Mouse (Mus musculus) cerebellum, postnatal 14 days (tissue): ENCODE measurements at regions not wholly inside any gene's neighbourhood (a gene's known extent, or its start where the extent isn't known, plus 50 kb on each side); places are given as distances from the start of the nearest gene placed in this dataset.
A peak's percentile ranks its signal among the peaks of the same experiment; 100 is the strongest.

Experiments used
- DNase-seq, 2 experiments: peaks; one replicate each; pipeline ENCODE4 v3.0.0; 2021; ENCODE audit warnings: mixed read lengths in 2 of 2

DNA sequence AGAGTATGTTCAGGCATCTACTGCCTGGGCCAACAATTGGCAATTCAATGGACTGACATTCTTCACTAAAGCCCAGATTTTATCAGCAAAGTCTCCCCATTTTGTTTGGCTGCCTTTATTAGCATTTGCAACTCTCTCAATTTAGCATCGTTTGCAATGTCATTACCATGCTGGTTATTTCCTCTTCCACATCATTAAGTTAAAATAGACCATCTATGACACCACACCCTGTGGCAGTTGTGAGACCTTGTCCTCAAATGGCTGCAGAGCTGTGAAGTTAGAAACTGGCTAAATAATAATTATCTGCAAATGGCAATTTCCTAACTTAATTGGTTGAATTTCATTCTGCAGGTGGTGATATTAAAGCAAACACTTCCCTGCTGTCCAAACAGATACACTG lies 381.8 kb downstream of the H2al1n start:
- DNase-seq, result no peak

DNA sequence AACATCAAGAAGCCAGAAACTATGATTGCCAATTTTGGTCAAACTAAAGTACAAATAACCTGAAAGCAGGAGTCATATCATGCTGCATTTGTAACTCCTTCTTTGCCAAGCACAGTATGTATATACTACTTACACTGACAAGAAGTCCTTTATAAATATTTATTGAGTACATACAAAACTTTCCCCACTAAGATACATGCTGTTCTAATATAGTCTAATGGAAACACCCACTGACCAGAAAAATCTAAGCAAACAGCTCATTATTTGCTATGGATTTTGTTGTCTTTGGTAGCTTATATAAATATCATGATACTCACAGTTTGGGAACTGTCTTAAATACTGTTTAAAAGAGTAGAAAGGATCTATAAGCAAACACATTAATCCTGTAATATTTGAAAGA lies 385.9 kb downstream of the H2al1n start:
- no peak for DNase-seq

DNA sequence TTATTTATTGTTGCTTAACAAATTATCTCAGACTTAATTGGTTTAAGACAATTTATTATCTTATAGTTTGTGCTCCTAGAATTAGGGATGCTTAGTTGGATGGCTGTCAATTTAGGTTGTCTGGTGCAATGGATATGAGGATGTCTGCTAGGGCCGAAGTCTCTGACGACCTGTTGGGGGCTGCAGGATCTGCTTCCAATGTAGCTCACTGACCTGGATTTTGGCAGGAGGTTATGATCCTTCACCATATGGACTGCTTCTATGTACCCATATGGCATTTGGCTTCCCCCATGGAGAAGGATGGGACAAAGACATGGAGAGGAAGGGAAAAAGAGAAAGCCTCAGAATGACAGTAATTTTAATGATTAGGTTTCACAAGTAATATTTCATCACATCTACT lies 391.0 kb downstream of the H2al1n start:
- peak; percentile 44 to 59 for DNase-seq

- peak; percentile 42 to 75 for DNase-seq
Observed at GRCm38 (mm10) chrX:14609196-14609595, 398.2 kb downstream of the H2al1n start.

DNA sequence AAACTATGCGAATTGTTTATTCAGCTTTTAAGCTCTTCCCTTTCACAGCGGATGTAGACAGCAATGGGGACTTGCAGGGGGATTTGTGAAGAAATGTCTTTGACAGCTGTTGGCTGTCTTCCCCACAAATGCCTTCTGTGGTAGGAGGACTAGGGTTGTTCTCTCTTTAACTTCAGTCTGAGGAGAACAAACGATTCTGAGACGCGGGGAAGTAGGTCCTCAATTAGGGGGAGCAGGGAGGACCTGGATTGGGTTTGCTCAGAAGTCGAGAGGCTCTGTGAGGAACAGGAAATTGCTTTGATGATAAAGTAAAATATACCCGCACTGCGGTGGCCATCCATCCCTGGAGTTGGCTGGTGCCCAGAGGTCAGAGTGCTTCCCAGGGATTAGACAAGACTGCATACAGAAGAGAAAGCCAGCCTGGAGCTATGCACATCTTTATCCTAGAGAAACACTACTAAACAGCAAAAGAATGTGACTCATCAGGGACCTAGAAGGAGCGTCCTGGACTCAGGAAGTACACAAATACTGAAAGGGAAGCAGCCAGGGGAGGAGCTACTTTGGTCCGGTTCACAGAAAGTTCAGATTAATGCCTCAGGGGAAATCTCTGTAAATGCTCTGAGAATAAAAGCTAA lies 417.4 kb downstream of the H2al1n start:
- DNase-seq, result peak; percentile 20 to 33

GRCm38 (mm10) chrX:14639378-14639777 lies 428.4 kb downstream of the H2al1n start:
- no peak for DNase-seq

GRCm38 (mm10) chrX:14664852-14665251 lies 453.9 kb downstream of the H2al1n start:
- DNase-seq, result peak; percentile 28 to 52

DNA sequence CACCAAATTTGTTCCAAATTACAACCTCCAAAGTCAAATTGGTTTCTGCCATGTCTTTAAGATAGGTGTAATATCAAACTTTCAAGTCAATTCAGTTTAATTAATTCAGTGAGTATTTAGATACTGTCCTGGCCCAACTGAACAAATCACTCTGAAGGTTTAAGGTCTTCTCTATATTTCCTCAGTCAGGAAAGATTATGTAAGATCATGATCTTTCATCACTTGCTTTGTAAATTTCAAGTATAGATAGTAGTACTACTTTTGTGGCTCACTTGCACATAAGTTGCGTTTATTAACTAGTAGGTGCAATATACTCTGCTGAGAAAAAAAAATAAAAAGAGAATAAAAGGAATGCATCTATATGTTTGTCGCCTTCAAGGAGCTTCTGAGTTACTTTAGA lies 485.4 kb downstream of the H2al1n start:
- DNase-seq, result no peak

GRCm38 (mm10) chrX:14738999-14739398 lies 528.1 kb downstream of the H2al1n start:
- no peak for DNase-seq
